ENCODE assay signal across 22 mouse cellular contexts in the genomic region with DNA sequence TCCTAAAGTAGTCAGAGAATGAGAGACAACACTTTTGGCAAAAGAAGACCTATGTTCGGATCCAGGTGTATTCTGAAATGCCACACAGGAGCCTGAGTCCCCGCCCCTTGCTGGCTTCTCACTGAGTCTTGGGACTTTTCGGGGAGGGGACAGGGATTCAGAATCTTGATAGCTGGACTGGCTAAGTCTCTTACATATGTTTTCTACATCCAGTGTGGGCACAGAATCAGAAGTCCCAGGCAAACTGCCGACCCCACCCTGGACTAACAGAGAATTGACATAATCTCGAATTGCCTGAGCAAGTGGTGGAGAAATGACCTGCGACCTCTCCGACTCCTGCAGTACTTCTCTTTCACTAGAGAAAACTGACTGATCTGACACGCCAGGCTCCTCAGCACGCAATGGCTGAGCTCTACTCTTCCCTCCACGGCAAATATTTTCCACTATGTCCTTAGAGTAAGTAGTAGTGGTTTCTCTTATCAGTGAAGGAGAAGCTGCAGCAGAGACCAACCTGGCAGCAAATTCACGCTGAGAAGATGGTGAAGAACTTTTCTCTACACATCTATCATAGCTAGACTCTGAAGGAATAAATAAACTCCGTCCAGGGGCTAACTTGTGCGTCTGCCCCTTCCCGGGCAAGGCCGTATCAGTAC. TPM values are rescaled to one million over a fixed set of nuclear protein-coding genes. Genes with fewer than 3 reads are reported as not detected.
DNase-seq lines count a peak whose midpoint lies in the region; ATAC-seq and TF ChIP-seq lines count a peak whose summit lies in the region.
"Had no signal": no experiment of that assay in that cellular context is flagged by ENCODE, and none has a peak within 500 bp of the region (broad histone marks: within the 10 kb centered on the region; RNA-seq: fewer than 3 reads in every experiment).

No protein-coding gene starts in this region.

- no peaks in the 10 kb centered on the region for H3K9me3 ChIP-seq in forebrain, embryonic 11.5 days (ENCODE audit: control insufficient read depth, low read length)
- no peaks in the 10 kb centered on the region for H3K9me3 ChIP-seq in forebrain, embryonic 14.5 days (replicated peaks; ENCODE audit: control insufficient read depth, low read length)
- no peaks in the 10 kb centered on the region for H3K9me3 ChIP-seq in heart, embryonic 13.5 days
- no peaks in the 10 kb centered on the region for H3K9me3 ChIP-seq in MEL (replicated peaks; ENCODE audit: insufficient read depth, low read length)
- no peaks in the 10 kb centered on the region for H3K9me3 ChIP-seq in liver, embryonic 13.5 days (replicated peaks)
- H3K9me3 ChIP-seq: embryonic facial prominence, embryonic 13.5 days; forebrain, embryonic 10.5 days; hindbrain, embryonic 13.5 days had no signal

- intact Hi-C loops in heart, postnatal 25 days (cut with DNase I) = no loop called here

- 92% methylated on average over 15 of the region's 15 CpGs for WGBS in forebrain, embryonic 11.5 days
- 90% methylated on average over 15 of the region's 15 CpGs for WGBS in forebrain, embryonic 14.5 days
- WGBS in heart, embryonic 13.5 days = 84% methylated on average over 15 of the region's 15 CpGs
- 81% methylated on average over 15 of the region's 15 CpGs for WGBS in liver, embryonic 13.5 days (ENCODE audit: insufficient replicate concordance)

- H3K36me3 ChIP-seq in forebrain, embryonic 11.5 days (ENCODE audit: control insufficient read depth, insufficient read depth, low read length) = peaks cover 26% of the 10 kb centered on the region
- peaks cover 76% of the 10 kb centered on the region for H3K36me3 ChIP-seq in forebrain, embryonic 14.5 days (ENCODE audit: control insufficient read depth, insufficient read depth, low read length)
- peaks cover 82% of the 10 kb centered on the region for H3K36me3 ChIP-seq in heart, embryonic 13.5 days
- H3K36me3 ChIP-seq in MEL (ENCODE audit: control insufficient read depth in 1 of 2, insufficient read depth in 2 of 2, low read length in 2 of 2) = peaks cover 69 to 70% of the 10 kb centered on the region in 2 experiments
- H3K36me3 ChIP-seq in liver, embryonic 13.5 days = peaks cover 93% of the 10 kb centered on the region

- no peaks in the 10 kb centered on the region for H3K27me3 ChIP-seq in forebrain, embryonic 11.5 days (ENCODE audit: control insufficient read depth, insufficient read depth, low read length)
- no peaks in the 10 kb centered on the region for H3K27me3 ChIP-seq in forebrain, embryonic 14.5 days (replicated peaks; ENCODE audit: control insufficient read depth, insufficient read depth, low read length)
- H3K27me3 ChIP-seq in heart, embryonic 13.5 days (replicated peaks) = no peaks in the 10 kb centered on the region
- no peaks in the 10 kb centered on the region for H3K27me3 ChIP-seq in MEL (ENCODE audit: control insufficient read depth in 1 of 2, insufficient read depth in 2 of 2, low read length in 2 of 2)
- H3K27me3 ChIP-seq in liver, embryonic 13.5 days = no peaks in the 10 kb centered on the region
- H3K27me3 ChIP-seq: embryonic facial prominence, embryonic 13.5 days; hindbrain, embryonic 13.5 days; Patski had no signal

- no peak for TF ChIP-seq CTCF in MEL (IDR thresholded peaks at IDR 0.05 in 2 of 3, conservative IDR thresholded peaks at IDR 0.05 in 1 of 3; ENCODE audit: control insufficient read depth in 1 of 3, insufficient read depth in 1 of 3, low read depth in 2 of 3, low read length in 3 of 3, poor library complexity in 1 of 3, severe bottlenecking in 1 of 3)

- ATAC-seq in forebrain, embryonic 11.5 days (replicated peaks; ENCODE audit: low FRiP score) = no peak
- ATAC-seq in forebrain, embryonic 14.5 days = no peak
- ATAC-seq in heart, embryonic 13.5 days (ENCODE audit: extremely low read depth, insufficient number of reproducible peaks, low FRiP score, low TSS enrichment) = no peak
- no peak for ATAC-seq in liver, embryonic 13.5 days (ENCODE audit: low read depth)
- ATAC-seq: activated CD4-positive, CD25-positive, alpha-beta regulatory T cell, adult 4 months; forebrain, embryonic 16.5 days; hindbrain, postnatal 0 days; Patski had no signal

- no peak; a peak in 2 of 4 replicates for TF ChIP-seq POLR2A in MEL (IDR thresholded peaks at IDR 0.05; ENCODE audit: control insufficient read depth in 1 of 2, insufficient read depth in 1 of 2, low read depth in 1 of 2, low read length in 2 of 2, poor library complexity in 1 of 2)

- H3K9ac ChIP-seq in forebrain, embryonic 11.5 days (ENCODE audit: low read length) = no peak overlapping the region
- H3K9ac ChIP-seq in forebrain, embryonic 14.5 days (ENCODE audit: low read length) = no peak overlapping the region
- no peak overlapping the region for H3K9ac ChIP-seq in heart, embryonic 13.5 days
- H3K9ac ChIP-seq in MEL (ENCODE audit: control insufficient read depth, low read depth, low read length, poor library complexity, severe bottlenecking) = peak overlapping the region; percentile 54
- no peak overlapping the region for H3K9ac ChIP-seq in liver, embryonic 13.5 days
- H3K9ac ChIP-seq: embryonic facial prominence, embryonic 13.5 days; hindbrain, embryonic 13.5 days had no signal

- no peak overlapping the region for H3K4me2 ChIP-seq in forebrain, embryonic 11.5 days (ENCODE audit: low read depth, low read length, severe bottlenecking)
- no peak overlapping the region for H3K4me2 ChIP-seq in forebrain, embryonic 14.5 days (ENCODE audit: low read length)
- H3K4me2 ChIP-seq in heart, embryonic 13.5 days = no peak overlapping the region
- no peak overlapping the region for H3K4me2 ChIP-seq in liver, embryonic 13.5 days
- H3K4me2 ChIP-seq: embryonic facial prominence, embryonic 13.5 days; heart, embryonic 11.5 days; hindbrain, embryonic 13.5 days had no signal

- DNase-seq in forebrain, embryonic 11.5 days (ENCODE audit: low spot score) = peak; percentile 41
- DNase-seq in forebrain, embryonic 14.5 days (ENCODE audit: low spot score) = no peak
- DNase-seq in heart, postnatal 25 days (ENCODE audit: low spot score) = no peak
- peak; percentile 69 for DNase-seq in MEL (ENCODE audit: low read depth, low spot score)
- DNase-seq in liver, embryonic 13.5 days = no peak
- no peak for DNase-seq in urinary bladder, adult 2 months (ENCODE audit: low spot score)
- DNase-seq in lung, postnatal 25 days (ENCODE audit: low spot score) = no peak
- DNase-seq: adrenal gland, postnatal 14 days; cerebellum, adult 18-20 months; cerebellum, adult 9-11 months; cerebellum, postnatal 36 days; gastrocnemius, postnatal 36 days; heart, adult 18-20 months had no signal

- H3K4me1 ChIP-seq in forebrain, embryonic 11.5 days (replicated peaks; ENCODE audit: control insufficient read depth, insufficient read depth, low read length) = 0 out of 2 replicates have a peak, but pooled peaks cover 1% of the 10 kb centered on the region
- H3K4me1 ChIP-seq in forebrain, embryonic 14.5 days (ENCODE audit: control insufficient read depth, insufficient read depth, low read length) = no peaks in the 10 kb centered on the region
- H3K4me1 ChIP-seq in heart, embryonic 13.5 days = peaks cover 27% of the 10 kb centered on the region
- peaks cover 43 to 47% of the 10 kb centered on the region in 2 experiments for H3K4me1 ChIP-seq in MEL (ENCODE audit: control insufficient read depth in 1 of 2, insufficient read depth in 2 of 2, low read length in 2 of 2)
- H3K4me1 ChIP-seq in liver, embryonic 13.5 days (replicated peaks) = peaks cover 50% of the 10 kb centered on the region

- no peak; a peak in 1 of 4 replicates for TF ChIP-seq EP300 in MEL (IDR thresholded peaks at IDR 0.05; ENCODE audit: low read depth in 1 of 2, low read length in 2 of 2)

- H3K4me3 ChIP-seq in forebrain, embryonic 11.5 days (ENCODE audit: low read depth, low read length) = no peak overlapping the region
- no peak overlapping the region for H3K4me3 ChIP-seq in forebrain, embryonic 14.5 days (ENCODE audit: low read depth, low read length)
- no peak overlapping the region for H3K4me3 ChIP-seq in heart, embryonic 13.5 days
- H3K4me3 ChIP-seq in MEL (ENCODE audit: control insufficient read depth in 1 of 2, insufficient read depth in 1 of 2, low read depth in 2 of 2, low read length in 2 of 2) = peak overlapping the region; percentile 0 to 21; a peak in 1 of 4 replicates
- no peak overlapping the region for H3K4me3 ChIP-seq in liver, embryonic 13.5 days (replicated peaks)
- H3K4me3 ChIP-seq: embryonic facial prominence, embryonic 13.5 days; forebrain, embryonic 10.5 days; hindbrain, embryonic 13.5 days had no signal

- H3K79me2 ChIP-seq in MEL (ENCODE audit: control insufficient read depth, insufficient read depth, low read length, poor library complexity) = peaks cover 37% of the 10 kb centered on the region

- no peak for TF ChIP-seq RAD21 in MEL (IDR thresholded peaks at IDR 0.05; ENCODE audit: low read depth, low read length)

- no peak overlapping the region for H3K27ac ChIP-seq in forebrain, embryonic 11.5 days (ENCODE audit: low read depth, low read length)
- no peak overlapping the region for H3K27ac ChIP-seq in forebrain, embryonic 14.5 days (ENCODE audit: low read depth, low read length)
- H3K27ac ChIP-seq in heart, embryonic 13.5 days (replicated peaks) = 0 out of 2 replicates have a peak overlapping the region, but pooled peaks have one; percentile 33
- peak overlapping the region; percentile 98 for H3K27ac ChIP-seq in MEL (ENCODE audit: control insufficient read depth, low read depth, low read length)
- peak overlapping the region; percentile 24; the same call in 1 of the 2 replicates for H3K27ac ChIP-seq in liver, embryonic 13.5 days
- H3K27ac ChIP-seq: embryonic facial prominence, embryonic 13.5 days; forebrain, embryonic 10.5 days; hindbrain, embryonic 13.5 days; hindbrain, postnatal 0 days had no signal

RNA-seq across cellular contexts. Expression of a gene that starts 18.5 kb away (rescaled TPM):
- polyA plus RNA-seq in forebrain, embryonic 11.5 days (2014; fragmentation: Nextera tagmentation; extraction: Ambion mirVana) = 433 and 456 TPM in 2 replicates
- 157 and 165 TPM in 2 replicates for polyA plus RNA-seq in forebrain, embryonic 14.5 days (2014; fragmentation: Nextera tagmentation; extraction: Ambion mirVana)
- polyA plus RNA-seq in heart, embryonic 13.5 days (2015; fragmentation: Nextera tagmentation; extraction: Ambion mirVana) = 128 and 129 TPM in 2 replicates
- total RNA-seq in heart, postnatal 25 days (2021) = 10 to 100 TPM; 40.1 to 45.7 TPM
- total RNA-seq in MEL (2012; rRNA removed) = 211 and 225 TPM in 2 replicates
- 100 to 1,000 TPM; 215 to 219 TPM for polyA plus RNA-seq in MEL (2012; ENCODE audit: insufficient read depth in 1 of 2, insufficient read length in 2 of 2, low read depth in 1 of 2, low replicate concordance in 2 of 2, missing spikeins in 1 of 2)
- polyA plus RNA-seq in liver, embryonic 13.5 days (2015; fragmentation: Nextera tagmentation; extraction: Ambion mirVana) = 131 and 169 TPM in 2 replicates
- polyA plus RNA-seq in urinary bladder, adult 2 months (2012; rRNA removed) = 66.1 and 77.0 TPM in 2 replicates

RNA-seq across cellular contexts. Expression of a gene that starts 38.8 kb away (rescaled TPM):
- polyA plus RNA-seq in forebrain, embryonic 11.5 days (2014; fragmentation: Nextera tagmentation; extraction: Ambion mirVana) = 399 and 404 TPM in 2 replicates
- polyA plus RNA-seq in forebrain, embryonic 14.5 days (2014; fragmentation: Nextera tagmentation; extraction: Ambion mirVana) = 489 and 493 TPM in 2 replicates
- polyA plus RNA-seq in heart, embryonic 13.5 days (2015; fragmentation: Nextera tagmentation; extraction: Ambion mirVana) = 801 and 895 TPM in 2 replicates
- total RNA-seq in heart, postnatal 25 days (2021) = 1,000 to 10,000 TPM; 2,502 to 2,645 TPM
- 497 and 556 TPM in 2 replicates for total RNA-seq in MEL (2012; rRNA removed)
- 100 to 1,000 TPM; 368 to 868 TPM for polyA plus RNA-seq in MEL (2012; ENCODE audit: insufficient read depth in 1 of 2, insufficient read length in 2 of 2, low read depth in 1 of 2, low replicate concordance in 2 of 2, missing spikeins in 1 of 2)
- polyA plus RNA-seq in liver, embryonic 13.5 days (2015; fragmentation: Nextera tagmentation; extraction: Ambion mirVana) = 283 and 285 TPM in 2 replicates
- 529 and 576 TPM in 2 replicates for polyA plus RNA-seq in urinary bladder, adult 2 months (2012; rRNA removed)

Comparison
In these comparisons a context has a peak if more than half of its experiments do, and no peak if none do; other contexts are left out.
1. DNase-seq: peak in forebrain, embryonic 11.5 days (single experiment) and MEL (single experiment); none in forebrain, embryonic 14.5 days (single experiment), heart, postnatal 25 days (single experiment), liver, embryonic 13.5 days (single experiment), urinary bladder, adult 2 months (single experiment) and lung, postnatal 25 days (single experiment).
2. H3K27ac ChIP-seq: peak in heart, embryonic 13.5 days (single experiment), MEL (single experiment) and liver, embryonic 13.5 days (single experiment); none in forebrain, embryonic 11.5 days (single experiment) and forebrain, embryonic 14.5 days (single experiment).
3. H3K4me3 ChIP-seq: peak in MEL (2 of 2); none in forebrain, embryonic 11.5 days (single experiment), forebrain, embryonic 14.5 days (single experiment), heart, embryonic 13.5 days (single experiment) and liver, embryonic 13.5 days (single experiment).